Mouse (Mus musculus) E14TG2a.4 (cell line): Measurements from ENCODE around the gene Nop2.

Experiments
- CTCF ChIP-seq: conservative IDR thresholded peaks from 2 replicates; pipeline ENCODE4 v1.5.1; 2014; ENCODE audit warnings: low read length
- POU5F1 ChIP-seq: IDR thresholded peaks from 2 replicates; pipeline ENCODE4 v1.6.1; 2014; ENCODE audit warnings: low read length, borderline replicate concordance

DNA sequence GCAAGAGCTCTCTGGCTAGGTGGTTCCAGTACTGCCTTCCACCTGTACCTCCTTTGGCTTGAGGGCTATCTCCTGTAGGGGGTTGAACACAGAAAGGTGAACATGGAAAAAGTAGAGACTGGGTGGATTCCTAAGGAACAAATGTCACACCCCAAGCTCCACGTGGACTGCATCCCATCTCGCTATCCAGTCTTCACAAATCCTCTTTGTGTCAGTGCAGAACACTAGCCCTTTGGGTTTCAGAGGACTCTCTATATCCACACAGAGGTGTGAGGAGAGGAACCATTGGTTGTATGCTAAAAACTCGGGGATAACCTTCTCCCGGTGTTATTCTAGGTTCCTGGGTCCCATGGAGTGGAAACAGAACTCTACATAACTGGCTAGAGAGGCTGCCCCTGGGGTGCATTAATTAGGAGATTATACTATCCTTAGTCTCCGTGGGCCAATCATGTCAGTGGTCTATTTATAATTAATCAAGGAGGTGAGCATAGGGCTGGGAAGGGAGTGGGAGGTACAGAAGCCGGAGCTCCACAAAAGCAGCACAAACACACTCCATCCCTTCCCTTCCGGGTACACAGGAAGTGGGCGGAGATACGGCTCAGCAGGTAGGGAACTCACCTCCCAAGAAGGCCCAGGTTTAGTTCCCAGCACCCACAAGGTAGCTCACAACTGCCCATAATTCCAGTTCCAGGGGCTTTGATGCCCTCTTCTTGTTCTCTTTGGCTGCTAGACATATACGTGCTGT, 41.2 kb upstream of the Nop2 start:
- TF ChIP-seq CTCF (no peak), POU5F1 (no peak)
